Comparison of ENCODE assay signal across 24 mouse cellular contexts in the genomic region with DNA sequence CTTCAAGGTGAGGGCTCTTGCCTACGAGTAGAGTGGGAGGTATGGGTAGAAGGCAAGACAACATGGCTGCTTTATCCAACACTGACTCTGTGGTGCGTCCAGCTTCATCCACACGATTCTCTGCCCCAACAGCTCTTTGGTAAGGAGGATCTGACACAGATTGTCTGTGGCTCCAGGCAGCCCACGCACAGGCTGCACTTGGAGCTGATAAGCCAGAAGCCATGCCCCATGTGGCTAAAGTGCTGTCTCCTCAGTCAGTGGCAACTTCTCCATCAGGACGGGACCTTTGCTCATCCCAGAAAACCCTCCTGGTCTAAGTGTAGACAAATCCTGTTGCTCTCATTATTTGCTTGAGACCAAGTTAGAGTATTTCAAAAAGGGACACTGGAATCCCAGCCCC. TPM values are rescaled to one million over a fixed set of nuclear protein-coding genes. Genes with fewer than 3 reads are reported as not detected.
A peak's percentile ranks its signal among the peaks of the same experiment; 100 is the strongest.
DNase-seq lines count a peak whose midpoint lies in the region; ATAC-seq and TF ChIP-seq lines count a peak whose summit lies in the region.
"Had no signal": no experiment of that assay in that cellular context is flagged by ENCODE, and none has a peak within 500 bp of the region (broad histone marks: within the 10 kb centered on the region; RNA-seq: fewer than 3 reads in every experiment).

No protein-coding gene starts in this region.

- H3K4me1 ChIP-seq in heart, embryonic 10.5 days, result peaks cover 51% of the 10 kb centered on the region
- H3K4me1 ChIP-seq in megakaryocyte, embryonic 14.5 days, result peaks cover 33% of the 10 kb centered on the region
- peaks cover 0 to 9% of the 10 kb centered on the region in 2 experiments; a peak in 3 of 4 replicates for H3K4me1 ChIP-seq in MEL (ENCODE audit: control insufficient read depth in 1 of 2, insufficient read depth in 2 of 2, low read length in 2 of 2)
- H3K4me1 ChIP-seq: forebrain, embryonic 13.5 days; forebrain, embryonic 15.5 days had no signal

- TF ChIP-seq CTCF in MEL (IDR thresholded peaks at IDR 0.05 in 2 of 3, conservative IDR thresholded peaks at IDR 0.05 in 1 of 3; ENCODE audit: control insufficient read depth in 1 of 3, insufficient read depth in 1 of 3, low read depth in 2 of 3, low read length in 3 of 3, poor library complexity in 1 of 3, severe bottlenecking in 1 of 3), result no peak

- no peak overlapping the region for H3K4me3 ChIP-seq in heart, embryonic 10.5 days
- peak overlapping the region; percentile 42 for H3K4me3 ChIP-seq in megakaryocyte, embryonic 14.5 days (replicated peaks)
- H3K4me3 ChIP-seq in MEL (ENCODE audit: control insufficient read depth in 1 of 2, insufficient read depth in 1 of 2, low read depth in 2 of 2, low read length in 2 of 2), result no peak overlapping the region
- H3K4me3 ChIP-seq: embryonic facial prominence, embryonic 12.5 days; forebrain, embryonic 13.5 days; forebrain, embryonic 15.5 days had no signal

- H3K9ac ChIP-seq in MEL (ENCODE audit: control insufficient read depth, low read depth, low read length, poor library complexity, severe bottlenecking), result no peak overlapping the region
- H3K9ac ChIP-seq: embryonic facial prominence, embryonic 12.5 days; forebrain, embryonic 13.5 days; forebrain, embryonic 15.5 days; forebrain, postnatal 0 days had no signal

- 0 out of 2 replicates have a peak overlapping the region, but pooled peaks have one; percentile 36 for H3K27ac ChIP-seq in heart, embryonic 10.5 days
- no peak overlapping the region for H3K27ac ChIP-seq in MEL (ENCODE audit: control insufficient read depth, low read depth, low read length)
- H3K27ac ChIP-seq: embryonic facial prominence, embryonic 12.5 days; forebrain, embryonic 13.5 days; forebrain, embryonic 15.5 days had no signal

- no peaks in the 10 kb centered on the region for H3K79me2 ChIP-seq in MEL (ENCODE audit: control insufficient read depth, insufficient read depth, low read length, poor library complexity)

- WGBS in heart, embryonic 10.5 days, result 67% methylated on average over 5 of the region's 5 CpGs

- H3K27me3 ChIP-seq in heart, embryonic 10.5 days (ENCODE audit: insufficient read depth, poor library complexity, severe bottlenecking), result no peaks in the 10 kb centered on the region
- H3K27me3 ChIP-seq in megakaryocyte, embryonic 14.5 days (replicated peaks), result no peaks in the 10 kb centered on the region
- H3K27me3 ChIP-seq in MEL (ENCODE audit: control insufficient read depth in 1 of 2, insufficient read depth in 2 of 2, low read length in 2 of 2), result no peaks in the 10 kb centered on the region
- H3K27me3 ChIP-seq: CH12.LX; embryonic facial prominence, embryonic 12.5 days; forebrain, embryonic 13.5 days; forebrain, embryonic 15.5 days had no signal

- TF ChIP-seq POLR2A in MEL (IDR thresholded peaks at IDR 0.05; ENCODE audit: control insufficient read depth in 1 of 2, insufficient read depth in 1 of 2, low read depth in 1 of 2, low read length in 2 of 2, poor library complexity in 1 of 2), result no peak

- ATAC-seq in megakaryocyte, adult 5-6 weeks (ENCODE audit: poor library complexity, severe bottlenecking), result no peak
- ATAC-seq in megakaryocyte progenitor cell, adult 5-6 weeks (replicated peaks; ENCODE audit: poor library complexity), result peak; percentile 38
- ATAC-seq: CD4-positive, CD25-positive, alpha-beta regulatory T cell, adult 4 months; forebrain, embryonic 13.5 days; forebrain, embryonic 15.5 days; forebrain, postnatal 0 days had no signal

- intact Hi-C loops in heart, postnatal 36 days (cut with DNase I), result no loop called here

- peak; percentile 7 to 27; a peak in 2 of 4 replicates for TF ChIP-seq EP300 in MEL (IDR thresholded peaks at IDR 0.05; ENCODE audit: low read depth in 1 of 2, low read length in 2 of 2)

- H3K36me3 ChIP-seq in heart, embryonic 10.5 days, result peaks cover 52% of the 10 kb centered on the region
- H3K36me3 ChIP-seq in megakaryocyte, embryonic 14.5 days (replicated peaks; ENCODE audit: low read length), result peaks cover 86% of the 10 kb centered on the region
- H3K36me3 ChIP-seq in MEL (ENCODE audit: control insufficient read depth in 1 of 2, insufficient read depth in 2 of 2, low read length in 2 of 2), result peaks cover 0 to 5% of the 10 kb centered on the region in 2 experiments; a peak in 3 of 4 replicates

- DNase-seq in heart, embryonic 10.5 days (ENCODE audit: low spot score), result no peak
- DNase-seq in heart, postnatal 36 days, result no peak
- peak; percentile 54 for DNase-seq in MEL (ENCODE audit: low read depth, low spot score)
- no peak for DNase-seq in thymus, postnatal 0 days (ENCODE audit: low spot score)
- DNase-seq in adrenal gland, adult 2 months, result no peak
- DNase-seq: adrenal gland, adult 8-10 months; adrenal gland, postnatal 14 days; adrenal gland, postnatal 36 days; B cell, adult 2 months; cerebellum, adult 11-12 months; cerebellum, adult 2 months; cerebellum, adult 9-10 months; cerebellum, postnatal 10 days; cerebellum, postnatal 25 days; forebrain, postnatal 0 days had no signal

- TF ChIP-seq RAD21 in MEL (IDR thresholded peaks at IDR 0.05; ENCODE audit: low read depth, low read length), result no peak

- 0 out of 2 replicates have a peak, but pooled peaks cover under 1% of the 10 kb centered on the region for H3K9me3 ChIP-seq in heart, embryonic 10.5 days
- peaks cover 7% of the 10 kb centered on the region for H3K9me3 ChIP-seq in megakaryocyte, embryonic 14.5 days
- no peaks in the 10 kb centered on the region for H3K9me3 ChIP-seq in MEL (replicated peaks; ENCODE audit: insufficient read depth, low read length)
- H3K9me3 ChIP-seq: forebrain, embryonic 13.5 days; forebrain, embryonic 15.5 days had no signal

TF ChIP-seq in MEL, 35 proteins besides CTCF, POLR2A, EP300 and RAD21:
- TF ChIP-seq NRF1 (IDR thresholded peaks at IDR 0.05; ENCODE audit: insufficient read depth, low read depth, low read length, poor library complexity, severe bottlenecking), result no peak
- peak; percentile 77; the same call in 1 of the 2 replicates for TF ChIP-seq RCOR1 (IDR thresholded peaks at IDR 0.05; ENCODE audit: low read depth, low read length)
- no peak for TF ChIP-seq MYB (IDR thresholded peaks at IDR 0.05; ENCODE audit: low read depth, low read length)
- peak; percentile 46; the same call in 1 of the 2 replicates for TF ChIP-seq GATA1 (IDR thresholded peaks at IDR 0.05; ENCODE audit: low read depth, low read length)
- peak; percentile 33; the same call in 1 of the 2 replicates for TF ChIP-seq MXI1 (IDR thresholded peaks at IDR 0.05; ENCODE audit: low read depth, low read length)

RNA-seq across cellular contexts. Expression of a gene that starts 19.4 kb away (rescaled TPM):
- polyA plus RNA-seq in heart, embryonic 10.5 days (2016; fragmentation: Nextera tagmentation; extraction: Ambion mirVana), result 1.00 and 2.2 TPM in 2 replicates
- total RNA-seq in heart, postnatal 36 days (2021), result 1 to 10 TPM; 4.6 to 5.6 TPM
- polyA plus RNA-seq in megakaryocyte, embryonic 14.5 days (2012; ENCODE audit: insufficient read depth, low replicate concordance), result 2.7 and 5.0 TPM in 2 replicates
- total RNA-seq in megakaryocyte, adult 5-6 weeks (2015), result 0.18 and 0.40 TPM in 2 replicates
- 0.99 and 1.1 TPM in 2 replicates for total RNA-seq in megakaryocyte, adult 5-6 weeks (2017)
- total RNA-seq in MEL (2012; rRNA removed), result not detected in 2 replicates
- polyA plus RNA-seq in MEL (2012; ENCODE audit: insufficient read depth in 1 of 2, insufficient read length in 2 of 2, low read depth in 1 of 2, low replicate concordance in 2 of 2, missing spikeins in 1 of 2), result under 1 TPM in 1 of 2 experiments, not detected in 1; 0.06 TPM
- 0.07 and 0.12 TPM in 2 replicates for total RNA-seq in megakaryocyte progenitor cell, adult 5-6 weeks (2015)
- total RNA-seq in megakaryocyte progenitor cell, adult 5-6 weeks (2017), result 0.10 and 0.96 TPM in 2 replicates
- polyA plus RNA-seq in thymus, postnatal 0 days (2015; fragmentation: Nextera tagmentation; extraction: Ambion mirVana), result 0.55 and 0.69 TPM in 2 replicates
- total RNA-seq in adrenal gland, adult 2 months (2021), result 1 to 10 TPM; 2.4 to 7.8 TPM
- polyA plus RNA-seq in adrenal gland, adult 2 months (2012; rRNA removed), result 30.6 and 39.4 TPM in 2 replicates
- total RNA-seq: G1E had no signal
- polyA plus RNA-seq: G1E had no signal

RNA-seq across cellular contexts. Expression of a gene that starts 38.7 kb away (rescaled TPM):
- 129 and 140 TPM in 2 replicates for polyA plus RNA-seq in heart, embryonic 10.5 days (2016; fragmentation: Nextera tagmentation; extraction: Ambion mirVana)
- 10 to 100 TPM; 82.9 to 85.1 TPM for total RNA-seq in heart, postnatal 36 days (2021)
- polyA plus RNA-seq in megakaryocyte, embryonic 14.5 days (2012; ENCODE audit: insufficient read depth, low replicate concordance), result 473 and 551 TPM in 2 replicates
- total RNA-seq in megakaryocyte, adult 5-6 weeks (2015), result 68.9 and 69.0 TPM in 2 replicates
- total RNA-seq in megakaryocyte, adult 5-6 weeks (2017), result 44.3 and 45.9 TPM in 2 replicates
- total RNA-seq in MEL (2012; rRNA removed), result 139 and 159 TPM in 2 replicates
- 100 to 1,000 TPM in 1 of 2 experiments, not detected in 1; 382 TPM for polyA plus RNA-seq in MEL (2012; ENCODE audit: insufficient read depth in 1 of 2, insufficient read length in 2 of 2, low read depth in 1 of 2, low replicate concordance in 2 of 2, missing spikeins in 1 of 2)
- total RNA-seq in megakaryocyte progenitor cell, adult 5-6 weeks (2015), result 75.9 and 90.4 TPM in 2 replicates
- total RNA-seq in megakaryocyte progenitor cell, adult 5-6 weeks (2017), result 63.0 and 63.3 TPM in 2 replicates
- polyA plus RNA-seq in thymus, postnatal 0 days (2015; fragmentation: Nextera tagmentation; extraction: Ambion mirVana), result 127 and 128 TPM in 2 replicates
- total RNA-seq in adrenal gland, adult 2 months (2021), result 100 to 1,000 TPM; 124 to 147 TPM
- polyA plus RNA-seq in adrenal gland, adult 2 months (2012; rRNA removed), result 235 and 242 TPM in 2 replicates

RNA-seq across cellular contexts. Expression of a gene that starts 39.0 kb away (rescaled TPM):
- polyA plus RNA-seq in heart, embryonic 10.5 days (2016; fragmentation: Nextera tagmentation; extraction: Ambion mirVana), result 36.1 and 55.2 TPM in 2 replicates
- 100 to 1,000 TPM; 496 to 534 TPM for total RNA-seq in heart, postnatal 36 days (2021)
- polyA plus RNA-seq in megakaryocyte, embryonic 14.5 days (2012; ENCODE audit: insufficient read depth, low replicate concordance), result 55.0 and 64.0 TPM in 2 replicates
- 26.2 and 29.6 TPM in 2 replicates for total RNA-seq in megakaryocyte, adult 5-6 weeks (2015)
- total RNA-seq in megakaryocyte, adult 5-6 weeks (2017), result 13.9 and 14.2 TPM in 2 replicates
- 22.0 and 23.9 TPM in 2 replicates for total RNA-seq in MEL (2012; rRNA removed)
- polyA plus RNA-seq in MEL (2012; ENCODE audit: insufficient read depth in 1 of 2, insufficient read length in 2 of 2, low read depth in 1 of 2, low replicate concordance in 2 of 2, missing spikeins in 1 of 2), result 10 to 100 TPM in 1 of 2 experiments, not detected in 1; 93.9 TPM
- total RNA-seq in megakaryocyte progenitor cell, adult 5-6 weeks (2015), result 21.2 and 31.7 TPM in 2 replicates
- 8.4 and 9.1 TPM in 2 replicates for total RNA-seq in megakaryocyte progenitor cell, adult 5-6 weeks (2017)
- 7.9 and 10.2 TPM in 2 replicates for polyA plus RNA-seq in thymus, postnatal 0 days (2015; fragmentation: Nextera tagmentation; extraction: Ambion mirVana)
- total RNA-seq in adrenal gland, adult 2 months (2021), result 100 to 1,000 TPM; 216 to 274 TPM
- polyA plus RNA-seq in adrenal gland, adult 2 months (2012; rRNA removed), result 326 and 448 TPM in 2 replicates
